8 mouse cellular contexts compared by ENCODE assay signal in genomic region chr9:92930231-92930966, GRCm38 (mm10).
DNase-seq lines count a peak whose midpoint lies in the region; ATAC-seq lines count a peak whose summit lies in the region.

No protein-coding gene starts in this region.

- no peak overlapping the region for H3K9ac ChIP-seq in forebrain, embryonic 12.5 days

- peaks cover 15% of the 10 kb centered on the region for H3K9me3 ChIP-seq in forebrain, embryonic 12.5 days

- 0 out of 2 replicates have a peak overlapping the region, but pooled peaks have one; percentile 1 for H3K4me3 ChIP-seq in forebrain, embryonic 12.5 days (replicated peaks)

- H3K4me1 ChIP-seq in forebrain, embryonic 12.5 days = peaks cover 13% of the 10 kb centered on the region

- peak; percentile 96 for ATAC-seq in forebrain, embryonic 12.5 days (ENCODE audit: low FRiP score)
- ATAC-seq in monocyte, adult 5-6 weeks (replicated peaks; ENCODE audit: insufficient number of reproducible peaks, low FRiP score, low TSS enrichment, poor library complexity, severe bottlenecking) = no peak

- H3K36me3 ChIP-seq in forebrain, embryonic 12.5 days (replicated peaks) = no peaks in the 10 kb centered on the region

- H3K4me2 ChIP-seq in forebrain, embryonic 12.5 days = peak overlapping the region; percentile 40

- WGBS in forebrain, embryonic 12.5 days = 7% methylated on average over 6 of the region's 6 CpGs

- peak; percentile 1 for DNase-seq in cerebellum, adult 11 months
- no peak for DNase-seq in cerebellum, adult 18-20 months
- DNase-seq in brain, adult 2 months (ENCODE audit: low read depth, low spot score) = peak; percentile 50
- DNase-seq in mesoderm, embryonic 11.5 days (ENCODE audit: low read depth, low spot score) = peak; percentile 76
- DNase-seq in heart, postnatal 4 days = no peak
- no peak for DNase-seq in adrenal gland, adult 8-10 months

- H3K27me3 ChIP-seq in forebrain, embryonic 12.5 days = no peaks in the 10 kb centered on the region

- peak overlapping the region; percentile 65 for H3K27ac ChIP-seq in forebrain, embryonic 12.5 days

Comparison
In these comparisons a context has a peak if more than half of its experiments do, and no peak if none do; other contexts are left out.
1. DNase-seq: peak in cerebellum, adult 11 months (single experiment), brain, adult 2 months (single experiment) and mesoderm, embryonic 11.5 days (single experiment); none in cerebellum, adult 18-20 months (0 of 2), heart, postnatal 4 days (single experiment) and adrenal gland, adult 8-10 months (single experiment).